Mouse (Mus musculus) hindbrain, embryonic 12.5 days (tissue): ENCODE measurements at regions not wholly inside any gene's neighbourhood (a gene's known extent, or its start where the extent isn't known, plus 50 kb on each side); places are given as distances from the start of the nearest gene placed in this dataset.

Experiments
- ATAC-seq: fragments of 200-750 bp; cut with Nextera tagmentation; 2 replicates; pipeline ENCODE4 v1.8.0; 2017; ENCODE audit warnings: moderate TSS enrichment; ENCODE audit not compliant: low FRiP score
- H3K27ac ChIP-seq: fragments of 300-500 bp; sonication (generic); 2 replicates; pipeline ENCODE4 v1.5.1; 2016; ENCODE audit warnings: mild to moderate bottlenecking
- H3K27me3 ChIP-seq: fragments of 300-500 bp; sonication (generic); 2 replicates; pipeline ENCODE4 v1.6.1; 2016; ENCODE audit warnings: mild to moderate bottlenecking
- H3K36me3 ChIP-seq: fragments of 300-500 bp; sonication (generic); 2 replicates; pipeline ENCODE4 v1.6.1; 2016; ENCODE audit warnings: mild to moderate bottlenecking
- H3K4me1 ChIP-seq: fragments of 300-500 bp; sonication (generic); 2 replicates; pipeline ENCODE4 v1.6.1; 2016
- H3K4me2 ChIP-seq: fragments of 300-500 bp; sonication (generic); replicated peaks from 2 replicates; pipeline ENCODE4 v1.6.1; 2016; ENCODE audit warnings: mild to moderate bottlenecking
- H3K4me3 ChIP-seq: fragments of 300-500 bp; sonication (generic); 2 replicates; pipeline ENCODE4 v1.5.1; 2016; ENCODE audit warnings: mild to moderate bottlenecking
- H3K9ac ChIP-seq: fragments of 300-500 bp; sonication (generic); 2 replicates; pipeline ENCODE4 v1.6.1; 2016; ENCODE audit warnings: mild to moderate bottlenecking, moderate library complexity
- H3K9me3 ChIP-seq: fragments of 300-500 bp; sonication (generic); replicated peaks from 2 replicates; pipeline ENCODE4 v1.6.1; 2016; ENCODE audit warnings: mild to moderate bottlenecking
- WGBS: fragments of 180-500 bp; shearing (Covaris S2); methylation state at CpG from one replicate; pipeline ENCODE4 v1.1.7; 2016; 5-methylcytosine and 5-hydroxymethylcytosine counted together

DNA sequence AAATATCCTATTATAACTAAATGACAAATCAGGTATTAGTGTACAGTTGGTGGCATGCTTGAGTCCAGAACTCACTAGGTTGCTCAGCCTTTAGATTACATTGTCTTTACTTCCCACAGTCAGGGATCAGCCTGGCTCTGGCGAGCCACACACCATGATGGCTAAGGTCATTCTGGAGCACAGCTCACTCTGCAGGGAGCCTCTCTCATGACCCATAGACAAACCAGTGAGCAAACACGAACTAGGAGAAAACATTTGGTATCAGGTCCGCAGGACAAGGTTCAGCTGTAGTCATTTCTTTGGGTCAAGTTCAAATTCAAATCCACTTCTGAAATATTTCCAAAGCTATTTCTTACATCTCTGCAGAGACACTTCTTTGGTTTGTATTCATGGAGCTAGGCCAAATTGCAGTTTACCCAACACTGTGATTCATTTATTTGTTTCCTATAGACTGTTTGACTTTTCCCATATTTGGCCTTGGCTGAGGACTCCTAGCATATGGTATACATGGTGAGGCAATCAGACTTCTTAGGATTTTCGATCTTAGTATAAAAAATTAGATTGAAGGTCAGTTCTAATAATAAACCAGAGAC, 64.5 kb upstream of the Eed start:
- Histone ChIP-seq H3K9ac (no peak overlapping the region), H3K27ac (no peak overlapping the region), H3K4me2 (no peak overlapping the region), H3K9me3 (no peaks in the 10 kb centered on the region), H3K36me3 (no peaks in the 10 kb centered on the region), H3K27me3 (no peaks in the 10 kb centered on the region), H3K4me3 (no peak overlapping the region), H3K4me1 (peaks cover 13% of the 10 kb centered on the region; the same call in 1 of the 2 replicates)
- no peak for ATAC-seq
- 75% methylated on average over 4 of the region's 4 CpGs for WGBS

DNA sequence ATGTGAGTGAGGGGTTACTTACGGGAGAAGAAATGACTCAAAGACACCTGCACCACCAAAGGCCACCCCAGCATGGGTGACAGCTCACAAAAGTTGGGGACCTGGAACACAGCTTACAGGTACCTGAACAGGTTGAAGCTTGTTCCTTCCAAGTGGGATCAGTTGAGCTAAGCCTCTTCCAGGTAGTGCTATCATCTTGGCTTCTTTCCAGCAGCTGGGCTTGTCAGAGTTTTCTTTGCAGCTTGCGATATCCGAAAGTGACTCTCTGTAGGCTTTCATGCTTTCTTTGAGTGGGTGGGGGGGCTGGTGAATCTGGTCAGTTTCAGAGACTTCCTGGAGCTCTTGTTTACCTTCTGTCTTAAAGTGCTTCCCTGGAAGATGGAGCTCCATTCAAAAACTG, 65.4 kb upstream of the Eed start:
- Histone ChIP-seq H3K4me2 (no peak overlapping the region), H3K36me3 (no peaks in the 10 kb centered on the region), H3K27me3 (no peaks in the 10 kb centered on the region), H3K9ac (no peak overlapping the region), H3K4me1 (peaks cover 13% of the 10 kb centered on the region; the same call in 1 of the 2 replicates), H3K9me3 (no peaks in the 10 kb centered on the region), H3K27ac (no peak overlapping the region), H3K4me3 (no peak overlapping the region)
- no peak for ATAC-seq
- 91% methylated on average over 3 of the region's 3 CpGs for WGBS

- Histone ChIP-seq H3K9me3 (no peaks in the 10 kb centered on the region), H3K4me2 (no peak overlapping the region), H3K4me3 (no peak overlapping the region), H3K9ac (no peak overlapping the region), H3K27me3 (no peaks in the 10 kb centered on the region), H3K36me3 (no peaks in the 10 kb centered on the region), H3K4me1 (peaks cover 6% of the 10 kb centered on the region; the same call in 1 of the 2 replicates), H3K27ac (no peak overlapping the region)
- ATAC-seq, result no peak
- 88% methylated on average over 4 of the region's 4 CpGs for WGBS
Observed at GRCm38 (mm10) chr7:90046862-90047261, 66.1 kb upstream of the Eed start.

DNA sequence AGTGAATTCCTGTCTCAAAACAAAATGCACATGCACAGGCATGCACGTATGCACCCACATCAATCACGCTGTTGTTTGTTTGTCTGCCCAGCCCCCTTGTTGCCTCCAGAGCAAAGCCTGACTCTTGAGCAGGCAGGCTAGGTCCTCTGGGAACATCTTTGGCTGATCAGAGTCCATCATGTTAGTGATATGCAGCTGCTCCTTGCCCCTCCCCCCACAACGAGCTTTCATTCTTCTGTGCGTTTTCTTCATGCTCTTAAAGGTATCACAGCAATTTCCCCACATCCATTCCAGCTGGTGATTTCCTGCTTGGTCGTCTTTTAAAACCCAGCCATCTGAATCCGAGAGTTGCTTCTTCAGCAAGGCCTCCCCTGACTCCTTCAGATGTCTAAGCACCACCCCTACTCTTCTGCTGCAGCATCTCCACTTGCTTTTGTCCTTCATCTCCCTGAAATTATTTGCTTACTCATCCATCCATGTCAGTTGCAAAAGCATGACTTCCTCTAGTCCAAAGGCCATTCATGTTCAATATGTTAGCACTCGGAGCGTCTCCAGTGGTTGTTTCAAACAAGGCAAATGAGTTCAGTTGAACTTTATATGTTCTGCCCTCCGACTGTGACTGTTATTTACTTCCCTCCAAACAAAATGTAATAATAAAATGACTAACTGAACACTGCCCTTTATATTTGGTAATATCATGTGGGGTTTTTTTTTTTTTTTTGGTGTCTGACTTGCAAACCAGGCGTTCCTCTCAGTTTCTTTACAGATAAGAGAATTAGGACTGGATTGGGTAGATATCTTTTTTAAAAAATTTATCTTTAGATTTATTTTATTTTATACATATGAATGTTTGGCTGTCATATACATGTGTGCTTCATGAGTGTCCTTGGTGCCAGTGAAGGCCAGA, 67.9 kb upstream of the Eed start:
- ATAC-seq, result peak; percentile 75
- 54% methylated on average over 10 of the region's 10 CpGs for WGBS
- H3K9me3 ChIP-seq, result no peaks in the 10 kb centered on the region

DNA sequence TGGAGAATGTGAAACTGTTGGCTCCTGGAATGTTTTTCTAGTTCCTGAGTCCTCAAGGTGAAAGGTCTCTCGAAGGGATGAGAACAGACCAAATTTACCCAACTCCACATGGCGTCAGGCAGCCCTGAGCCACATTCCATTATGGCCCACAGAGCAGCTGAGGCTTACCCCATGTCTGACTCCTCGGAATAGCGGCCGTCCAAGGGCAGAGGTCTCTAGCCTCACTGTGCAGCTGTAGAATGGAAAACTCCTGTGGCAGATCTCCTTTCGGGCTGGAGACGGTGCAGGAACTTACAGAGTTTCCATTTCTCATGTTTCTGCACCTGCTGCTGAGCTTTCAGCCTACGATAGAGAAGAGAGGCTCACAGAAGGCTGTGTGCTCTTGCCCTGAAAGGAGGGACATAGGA, 69.1 kb upstream of the Eed start:
- Histone ChIP-seq H3K27ac (no peak overlapping the region), H3K27me3 (no peaks in the 10 kb centered on the region), H3K9me3 (no peaks in the 10 kb centered on the region), H3K9ac (no peak overlapping the region), H3K4me2 (no peak overlapping the region), H3K36me3 (no peaks in the 10 kb centered on the region), H3K4me3 (no peak overlapping the region), H3K4me1 (peaks cover 5% of the 10 kb centered on the region; the same call in 1 of the 2 replicates)
- 75% methylated on average over 8 of the region's 8 CpGs for WGBS
- no peak for ATAC-seq

More for the DNA sequence above, 67.9 kb upstream of the Eed start:
- Histone ChIP-seq H3K9ac (no peak overlapping the region), H3K4me1 (peaks cover 5% of the 10 kb centered on the region; the same call in 1 of the 2 replicates), H3K27me3 (no peaks in the 10 kb centered on the region), H3K27ac (0 out of 2 replicates have a peak overlapping the region, but pooled peaks have one; percentile 19), H3K4me2 (no peak overlapping the region), H3K36me3 (no peaks in the 10 kb centered on the region), H3K4me3 (no peak overlapping the region)

DNA sequence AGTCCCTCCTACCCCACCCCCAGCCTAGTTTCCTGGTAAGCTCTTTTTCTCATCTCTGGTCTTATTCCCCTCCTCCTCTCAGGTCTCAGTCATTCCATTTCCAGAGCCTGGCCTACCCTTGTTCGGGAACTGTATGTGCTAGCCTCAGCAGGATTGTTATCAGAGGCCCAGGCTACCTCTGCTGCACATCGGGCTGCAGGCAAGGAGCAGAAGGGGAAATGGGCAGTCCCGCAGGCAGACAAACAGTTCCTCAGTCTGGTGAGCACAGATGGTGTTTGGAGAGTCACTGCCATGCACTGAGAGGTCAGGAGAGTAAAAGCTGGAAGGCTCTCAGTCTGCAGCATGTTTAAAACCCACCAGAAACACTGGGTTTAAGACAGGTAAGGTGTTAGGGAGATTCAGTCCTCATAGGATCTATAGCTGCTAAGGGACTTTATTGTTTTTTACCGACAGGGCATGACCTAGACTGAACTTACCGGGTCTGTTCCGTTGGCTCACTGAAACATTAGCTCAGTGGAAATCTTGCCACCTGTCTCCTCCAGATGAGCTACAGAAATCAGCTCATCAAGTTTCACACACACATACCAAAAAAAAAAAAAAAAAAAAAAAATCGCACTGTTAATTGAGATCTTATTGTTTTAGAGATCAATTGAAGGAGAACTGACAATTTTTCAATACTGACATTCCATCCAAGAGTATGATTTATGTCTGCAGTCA, 74.2 kb upstream of the Eed start:
- Histone ChIP-seq H3K27ac (no peak overlapping the region), H3K4me2 (no peak overlapping the region), H3K9me3 (no peaks in the 10 kb centered on the region), H3K27me3 (no peaks in the 10 kb centered on the region), H3K4me3 (no peak overlapping the region), H3K4me1 (no peaks in the 10 kb centered on the region), H3K36me3 (no peaks in the 10 kb centered on the region), H3K9ac (no peak overlapping the region; the same call in 1 of the 2 replicates)
- no peak for ATAC-seq
- 41% methylated on average over 7 of the region's 7 CpGs for WGBS

GRCm38 (mm10) chr7:90057947-90058346, 72.1 kb upstream of the Picalm start:
- Histone ChIP-seq H3K9ac (no peak overlapping the region), H3K27ac (no peak overlapping the region), H3K4me2 (no peak overlapping the region), H3K4me3 (no peak overlapping the region), H3K4me1 (no peaks in the 10 kb centered on the region), H3K36me3 (no peaks in the 10 kb centered on the region), H3K27me3 (no peaks in the 10 kb centered on the region), H3K9me3 (no peaks in the 10 kb centered on the region)
- 94% methylated on average over 1 of the region's 1 CpGs for WGBS
- ATAC-seq, result no peak

DNA sequence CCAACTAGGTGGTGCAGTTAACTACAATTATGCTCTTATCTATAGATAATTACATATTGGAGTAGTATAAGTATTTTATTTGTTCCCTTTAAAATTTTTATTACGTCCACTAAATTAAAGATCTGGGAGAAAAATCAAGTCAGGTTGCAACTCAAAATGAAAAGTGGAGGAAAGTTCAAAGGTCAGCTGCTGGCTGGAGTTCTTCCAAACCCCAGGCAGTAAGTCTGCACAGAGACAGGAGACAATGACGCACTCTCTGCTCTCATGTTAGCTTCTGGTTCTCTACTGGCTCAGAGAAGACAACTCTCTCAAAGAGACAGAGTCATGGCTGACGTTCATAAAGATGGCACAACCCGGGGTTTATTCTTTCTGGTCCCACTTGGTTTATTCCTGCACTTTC, 71.4 kb upstream of the Picalm start:
- Histone ChIP-seq H3K4me2 (no peak overlapping the region), H3K36me3 (no peaks in the 10 kb centered on the region), H3K27me3 (no peaks in the 10 kb centered on the region), H3K9me3 (no peaks in the 10 kb centered on the region), H3K9ac (no peak overlapping the region), H3K27ac (no peak overlapping the region), H3K4me1 (no peaks in the 10 kb centered on the region), H3K4me3 (no peak overlapping the region)
- ATAC-seq, result no peak
- 85% methylated on average over 4 of the region's 4 CpGs for WGBS

GRCm38 (mm10) chr7:90059249-90059628, 70.8 kb upstream of the Picalm start:
- no peak for ATAC-seq
- WGBS, result 65% methylated on average over 8 of the region's 8 CpGs
- H3K27me3 ChIP-seq, result no peaks in the 10 kb centered on the region

GRCm38 (mm10) chr7:90059629-90060301, 70.2 kb upstream of the Picalm start:
- Histone ChIP-seq H3K4me2 (no peak overlapping the region), H3K9ac (no peak overlapping the region), H3K4me3 (no peak overlapping the region), H3K9me3 (no peaks in the 10 kb centered on the region), H3K36me3 (no peaks in the 10 kb centered on the region), H3K27me3 (no peaks in the 10 kb centered on the region), H3K27ac (0 out of 2 replicates have a peak overlapping the region, but pooled peaks have one; percentile 35), H3K4me1 (no peaks in the 10 kb centered on the region)
- 65% methylated on average over 6 of the region's 6 CpGs for WGBS
- ATAC-seq, result no peak

More at GRCm38 (mm10) chr7:90059249-90059628, 70.8 kb upstream of the Picalm start:
- Histone ChIP-seq H3K27ac (no peak overlapping the region), H3K36me3 (no peaks in the 10 kb centered on the region), H3K4me1 (no peaks in the 10 kb centered on the region), H3K9me3 (no peaks in the 10 kb centered on the region), H3K4me2 (no peak overlapping the region), H3K9ac (no peak overlapping the region), H3K4me3 (no peak overlapping the region)

- H3K4me1 ChIP-seq, result no peaks in the 10 kb centered on the region
- 80% methylated on average over 16 of the region's 16 CpGs for WGBS
- no peaks in the 10 kb centered on the region for H3K9me3 ChIP-seq
- H3K27me3 ChIP-seq, result no peaks in the 10 kb centered on the region
- H3K4me2 ChIP-seq, result no peak overlapping the region
- H3K36me3 ChIP-seq, result no peaks in the 10 kb centered on the region
- no peak overlapping the region for H3K4me3 ChIP-seq
- H3K9ac ChIP-seq, result no peak overlapping the region
- H3K27ac ChIP-seq, result no peak overlapping the region
- ATAC-seq, result no peak
Observed at GRCm38 (mm10) chr7:90060343-90061175, 69.5 kb upstream of the Picalm start.
